Mouse (Mus musculus): ENCODE measurements at regions not wholly inside any gene's neighbourhood (a gene's known extent, or its start where the extent isn't known, plus 50 kb on each side); places are given as distances from the start of the nearest gene placed in this dataset.

- Histone ChIP-seq H3K4me1 (replicated peaks; ENCODE audit: control insufficient read depth, insufficient read depth, low read length) (peaks cover 19% of the 10 kb centered on the region), H3K4me3 (ENCODE audit: low read depth, low read length) (no peak overlapping the region), H3K36me3 (ENCODE audit: control insufficient read depth, insufficient read depth, low read length) (no peaks in the 10 kb centered on the region), H3K4me2 (no peak overlapping the region), H3K27me3 (replicated peaks; ENCODE audit: control insufficient read depth, insufficient read depth, low read length) (no peaks in the 10 kb centered on the region; the same call in 1 of the 2 replicates), H3K9ac (ENCODE audit: low read depth, low read length) (no peak overlapping the region), H3K9me3 (ENCODE audit: control insufficient read depth, low read length) (no peaks in the 10 kb centered on the region), H3K27ac (ENCODE audit: low read depth, low read length) (no peak overlapping the region)
- 84% methylated on average over 5 of the region's 5 CpGs for WGBS
- no peak for ATAC-seq (replicated peaks; ENCODE audit: low FRiP score)
- no peak for DNase-seq (ENCODE audit: low spot score)
Observed at GRCm38 (mm10) chr16:29947670-29948069, 116.5 kb upstream of the Hes1 start.

DNA sequence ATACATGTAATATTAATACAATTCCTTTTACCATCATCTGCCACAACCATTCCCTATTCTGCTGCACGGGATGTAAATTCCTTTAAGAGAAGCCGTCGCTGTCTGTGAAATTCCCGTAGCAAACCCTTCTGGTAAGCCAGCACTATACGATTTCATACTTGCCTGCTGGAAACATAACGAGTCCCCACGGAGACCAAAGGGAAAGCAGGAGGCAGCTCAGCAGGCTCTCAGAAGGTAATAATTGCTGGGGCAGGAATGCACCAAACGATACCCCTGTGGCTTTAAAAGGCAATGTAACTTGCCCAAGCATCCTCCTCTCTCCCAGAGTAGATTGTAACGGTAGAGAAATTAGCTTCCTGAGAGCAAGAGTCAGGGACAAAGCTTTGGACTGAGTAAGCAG lies 114.0 kb upstream of the Hes1 start:
- WGBS: 45% methylated on average over 9 of the region's 9 CpGs
- Histone ChIP-seq H3K9me3 (ENCODE audit: control insufficient read depth, low read length) (no peaks in the 10 kb centered on the region), H3K4me2 (no peak overlapping the region), H3K4me1 (replicated peaks; ENCODE audit: control insufficient read depth, insufficient read depth, low read length) (peaks cover 13% of the 10 kb centered on the region), H3K27ac (ENCODE audit: low read depth, low read length) (no peak overlapping the region), H3K27me3 (replicated peaks; ENCODE audit: control insufficient read depth, insufficient read depth, low read length) (no peaks in the 10 kb centered on the region; the same call in 1 of the 2 replicates), H3K36me3 (ENCODE audit: control insufficient read depth, insufficient read depth, low read length) (no peaks in the 10 kb centered on the region), H3K4me3 (ENCODE audit: low read depth, low read length) (no peak overlapping the region), H3K9ac (ENCODE audit: low read depth, low read length) (no peak overlapping the region)
- no peak for DNase-seq (ENCODE audit: low spot score)
- ATAC-seq (replicated peaks; ENCODE audit: low FRiP score): no peak

DNA sequence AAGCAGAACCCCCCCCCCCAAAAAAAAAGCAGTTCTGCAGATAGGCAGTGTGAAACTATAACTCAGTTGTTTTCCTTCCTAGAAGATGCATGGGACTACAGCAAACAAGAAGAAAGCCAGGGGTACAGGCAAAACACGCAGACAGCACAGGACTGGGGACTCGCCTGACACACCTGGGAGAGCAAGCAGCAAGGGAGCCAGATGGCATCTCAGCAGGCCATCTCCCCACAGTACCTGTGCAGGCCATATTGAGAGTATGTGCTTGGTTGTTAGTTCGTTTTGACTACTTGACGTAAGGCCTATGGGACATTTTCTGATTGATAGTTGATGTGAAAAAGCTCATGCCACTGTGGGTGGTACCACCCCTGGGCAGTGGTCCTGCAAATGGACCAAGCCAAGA lies 113.4 kb upstream of the Hes1 start:
- Histone ChIP-seq H3K36me3 (ENCODE audit: control insufficient read depth, insufficient read depth, low read length) (no peaks in the 10 kb centered on the region), H3K9ac (ENCODE audit: low read depth, low read length) (no peak overlapping the region), H3K4me1 (replicated peaks; ENCODE audit: control insufficient read depth, insufficient read depth, low read length) (peaks cover 7% of the 10 kb centered on the region), H3K27ac (ENCODE audit: low read depth, low read length) (no peak overlapping the region), H3K9me3 (ENCODE audit: control insufficient read depth, low read length) (no peaks in the 10 kb centered on the region), H3K4me2 (no peak overlapping the region), H3K4me3 (ENCODE audit: low read depth, low read length) (no peak overlapping the region), H3K27me3 (replicated peaks; ENCODE audit: control insufficient read depth, insufficient read depth, low read length) (no peaks in the 10 kb centered on the region; the same call in 1 of the 2 replicates)
- DNase-seq (ENCODE audit: low spot score): no peak
- WGBS: 77% methylated on average over 4 of the region's 4 CpGs
- ATAC-seq (replicated peaks; ENCODE audit: low FRiP score): no peak

DNA sequence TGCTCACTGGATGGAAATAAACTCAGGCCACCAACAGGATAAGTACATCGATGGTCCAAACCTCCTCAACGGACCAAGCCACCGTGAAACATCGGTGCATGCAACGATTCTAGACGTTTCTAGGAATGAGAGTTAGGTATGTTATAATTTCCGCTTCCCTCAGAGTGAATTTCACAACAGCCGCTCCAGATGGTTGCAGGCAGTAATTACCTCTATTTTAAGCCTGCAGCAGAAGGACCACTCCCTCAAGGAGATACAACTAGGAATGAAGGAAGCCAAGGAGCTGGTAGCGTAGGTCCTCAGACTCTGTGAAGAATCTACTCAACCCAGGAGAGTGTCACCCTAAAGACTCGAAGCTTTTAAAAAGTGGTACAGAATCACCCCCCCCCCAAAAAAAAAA lies 109.5 kb upstream of the Hes1 start:
- Histone ChIP-seq H3K4me1 (replicated peaks; ENCODE audit: control insufficient read depth, insufficient read depth, low read length) (no peaks in the 10 kb centered on the region), H3K27me3 (replicated peaks; ENCODE audit: control insufficient read depth, insufficient read depth, low read length) (no peaks in the 10 kb centered on the region), H3K9ac (ENCODE audit: low read depth, low read length) (no peak overlapping the region), H3K9me3 (ENCODE audit: control insufficient read depth, low read length) (no peaks in the 10 kb centered on the region), H3K27ac (ENCODE audit: low read depth, low read length) (no peak overlapping the region), H3K36me3 (ENCODE audit: control insufficient read depth, insufficient read depth, low read length) (no peaks in the 10 kb centered on the region), H3K4me2 (no peak overlapping the region), H3K4me3 (ENCODE audit: low read depth, low read length) (no peak overlapping the region)
- WGBS: 77% methylated on average over 10 of the region's 10 CpGs
- DNase-seq (ENCODE audit: low spot score) (no peak), ATAC-seq (replicated peaks; ENCODE audit: low FRiP score) (no peak)

GRCm38 (mm10) chr16:29956904-29957303 lies 107.3 kb upstream of the Hes1 start:
- Histone ChIP-seq H3K4me3 (ENCODE audit: low read depth, low read length) (no peak overlapping the region), H3K9ac (ENCODE audit: low read depth, low read length) (no peak overlapping the region), H3K4me2 (no peak overlapping the region), H3K4me1 (replicated peaks; ENCODE audit: control insufficient read depth, insufficient read depth, low read length) (no peaks in the 10 kb centered on the region), H3K36me3 (ENCODE audit: control insufficient read depth, insufficient read depth, low read length) (no peaks in the 10 kb centered on the region), H3K27ac (ENCODE audit: low read depth, low read length) (no peak overlapping the region), H3K9me3 (ENCODE audit: control insufficient read depth, low read length) (no peaks in the 10 kb centered on the region), H3K27me3 (replicated peaks; ENCODE audit: control insufficient read depth, insufficient read depth, low read length) (no peaks in the 10 kb centered on the region)
- no peak for DNase-seq (ENCODE audit: low spot score)
- ATAC-seq (replicated peaks; ENCODE audit: low FRiP score): no peak
- WGBS: 77% methylated on average over 7 of the region's 7 CpGs

DNA sequence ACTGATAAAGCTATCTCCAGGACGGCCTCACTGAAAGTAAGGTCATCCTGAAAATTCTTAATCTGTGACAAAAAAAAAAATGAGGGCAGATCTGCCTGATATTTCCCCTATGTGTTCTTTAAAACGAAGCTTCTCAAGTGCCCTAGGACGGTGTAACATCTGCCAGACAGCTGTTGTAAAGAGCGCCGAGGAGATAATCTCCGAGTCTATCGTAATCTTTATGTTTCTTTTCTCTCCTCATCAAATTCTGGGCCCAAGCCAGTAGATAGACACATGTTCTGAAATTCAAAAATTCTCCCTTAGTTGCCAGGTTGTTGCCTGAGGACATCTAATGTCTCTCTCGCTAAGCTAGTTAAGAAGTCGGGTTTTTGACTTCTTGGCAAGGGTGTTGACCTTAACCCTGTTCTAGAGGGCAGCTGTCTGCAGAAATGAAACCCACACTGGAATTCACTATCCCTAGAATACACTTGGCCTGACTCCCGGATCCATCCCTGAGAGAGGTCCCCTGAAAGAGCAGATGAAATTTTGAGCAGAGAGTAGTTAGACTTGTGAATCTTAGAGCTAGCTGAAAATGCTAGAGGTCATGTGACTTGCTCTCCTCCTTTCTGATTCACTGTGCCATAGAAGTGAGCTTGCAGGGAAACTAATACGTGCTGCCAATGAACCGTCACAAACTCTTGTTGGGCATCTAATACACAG lies 104.1 kb upstream of the Hes1 start:
- no peaks in the 10 kb centered on the region for H3K4me1 ChIP-seq (replicated peaks; ENCODE audit: control insufficient read depth, insufficient read depth, low read length)
- no peak overlapping the region for H3K9ac ChIP-seq (ENCODE audit: low read depth, low read length)
- H3K27ac ChIP-seq (ENCODE audit: low read depth, low read length): no peak overlapping the region
- H3K36me3 ChIP-seq (ENCODE audit: control insufficient read depth, insufficient read depth, low read length): no peaks in the 10 kb centered on the region
- DNase-seq (ENCODE audit: low spot score) (no peak), ATAC-seq (replicated peaks; ENCODE audit: low FRiP score) (no peak)
- H3K9me3 ChIP-seq (ENCODE audit: control insufficient read depth, low read length): no peaks in the 10 kb centered on the region
- 76% methylated on average over 12 of the region's 12 CpGs for WGBS
- no peaks in the 10 kb centered on the region for H3K27me3 ChIP-seq (replicated peaks; ENCODE audit: control insufficient read depth, insufficient read depth, low read length)
- no peak overlapping the region for H3K4me3 ChIP-seq (ENCODE audit: low read depth, low read length)
- H3K4me2 ChIP-seq: no peak overlapping the region

DNA sequence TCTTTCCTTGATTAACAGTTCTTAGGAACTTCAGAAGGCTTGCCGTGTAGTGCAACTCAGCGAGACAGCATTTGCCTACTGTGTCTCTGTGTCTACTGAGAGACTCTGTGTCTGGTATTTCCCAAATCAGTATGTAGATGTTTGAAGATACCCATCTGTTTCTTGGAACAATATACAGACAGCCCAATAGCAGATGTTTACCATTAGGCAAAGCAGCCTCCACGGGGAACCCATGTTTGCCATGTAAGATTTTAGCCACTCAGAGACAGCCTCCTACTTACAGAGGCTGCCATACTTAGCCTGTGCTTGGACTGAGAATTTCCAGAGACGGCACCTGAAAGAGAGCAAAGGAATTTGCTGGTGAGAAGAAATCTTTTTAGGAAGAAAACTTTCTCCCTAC lies 100.9 kb upstream of the Hes1 start:
- Histone ChIP-seq H3K9ac (ENCODE audit: low read depth, low read length) (no peak overlapping the region), H3K27ac (ENCODE audit: low read depth, low read length) (no peak overlapping the region), H3K4me3 (ENCODE audit: low read depth, low read length) (no peak overlapping the region), H3K9me3 (ENCODE audit: control insufficient read depth, low read length) (no peaks in the 10 kb centered on the region), H3K4me1 (replicated peaks; ENCODE audit: control insufficient read depth, insufficient read depth, low read length) (no peaks in the 10 kb centered on the region), H3K27me3 (replicated peaks; ENCODE audit: control insufficient read depth, insufficient read depth, low read length) (no peaks in the 10 kb centered on the region), H3K36me3 (ENCODE audit: control insufficient read depth, insufficient read depth, low read length) (no peaks in the 10 kb centered on the region), H3K4me2 (no peak overlapping the region)
- WGBS: 67% methylated on average over 4 of the region's 4 CpGs
- DNase-seq (ENCODE audit: low spot score): no peak
- ATAC-seq (replicated peaks; ENCODE audit: low FRiP score): no peak

DNA sequence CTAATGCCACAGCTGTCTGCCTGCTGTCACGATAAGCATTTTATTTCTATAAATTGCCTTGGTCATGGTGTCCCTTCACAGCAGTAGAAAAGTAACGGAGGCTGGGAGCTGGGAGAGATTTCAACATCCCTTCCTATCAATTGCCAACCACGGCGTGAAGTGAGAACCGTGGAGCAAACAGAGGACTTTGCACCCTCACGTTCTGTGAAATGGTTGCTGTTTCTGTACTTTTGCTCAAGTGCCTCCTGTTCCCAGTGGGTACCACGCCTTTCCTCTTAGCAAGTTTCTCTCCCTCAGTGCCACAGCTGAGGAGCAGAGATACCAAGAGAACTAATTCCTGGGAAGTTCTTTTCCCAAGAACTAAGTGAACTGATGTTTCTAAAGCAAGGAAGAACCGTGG lies 99.6 kb upstream of the Hes1 start:
- no peaks in the 10 kb centered on the region for H3K27me3 ChIP-seq (replicated peaks; ENCODE audit: control insufficient read depth, insufficient read depth, low read length)
- H3K4me2 ChIP-seq: no peak overlapping the region
- H3K36me3 ChIP-seq (ENCODE audit: control insufficient read depth, insufficient read depth, low read length): no peaks in the 10 kb centered on the region
- no peaks in the 10 kb centered on the region for H3K4me1 ChIP-seq (replicated peaks; ENCODE audit: control insufficient read depth, insufficient read depth, low read length)
- H3K27ac ChIP-seq (ENCODE audit: low read depth, low read length): no peak overlapping the region
- no peak overlapping the region for H3K4me3 ChIP-seq (ENCODE audit: low read depth, low read length)
- WGBS: 85% methylated on average over 8 of the region's 8 CpGs
- no peak overlapping the region for H3K9ac ChIP-seq (ENCODE audit: low read depth, low read length)
- ATAC-seq (replicated peaks; ENCODE audit: low FRiP score) (no peak), DNase-seq (ENCODE audit: low spot score) (no peak)
- H3K9me3 ChIP-seq (ENCODE audit: control insufficient read depth, low read length): no peaks in the 10 kb centered on the region

GRCm38 (mm10) chr16:29968743-29969142 lies 95.4 kb upstream of the Hes1 start:
- Histone ChIP-seq H3K4me2 (no peak overlapping the region), H3K27me3 (replicated peaks; ENCODE audit: control insufficient read depth, insufficient read depth, low read length) (no peaks in the 10 kb centered on the region), H3K36me3 (ENCODE audit: control insufficient read depth, insufficient read depth, low read length) (no peaks in the 10 kb centered on the region), H3K9ac (ENCODE audit: low read depth, low read length) (no peak overlapping the region), H3K9me3 (ENCODE audit: control insufficient read depth, low read length) (no peaks in the 10 kb centered on the region), H3K4me1 (replicated peaks; ENCODE audit: control insufficient read depth, insufficient read depth, low read length) (no peaks in the 10 kb centered on the region; the same call in 1 of the 2 replicates), H3K4me3 (ENCODE audit: low read depth, low read length) (no peak overlapping the region), H3K27ac (ENCODE audit: low read depth, low read length) (no peak overlapping the region)
- no peak for ATAC-seq (replicated peaks; ENCODE audit: low FRiP score)
- WGBS: 71% methylated on average over 5 of the region's 5 CpGs
- no peak for DNase-seq (ENCODE audit: low spot score)

Data from liver, embryonic 11.5 days (tissue).